In genomic region chr3:51408561-51409183, GRCm38 (mm10) we compare ENCODE assay signal across 8 mouse cellular contexts. TPM values are rescaled to one million over a fixed set of nuclear protein-coding genes. Genes with fewer than 3 reads are reported as not detected.
DNase-seq lines count a peak whose midpoint lies in the region; ATAC-seq and TF ChIP-seq lines count a peak whose summit lies in the region.

TSS of gene Ndufc1 (minus strand) at chr3:51408988.

- H3K9me3 ChIP-seq in G1E (replicated peaks), result no peaks in the 10 kb centered on the region
- no peaks in the 10 kb centered on the region for H3K9me3 ChIP-seq in forebrain, postnatal 0 days (ENCODE audit: low read length)
- no peaks in the 10 kb centered on the region for H3K9me3 ChIP-seq in lung, embryonic 15.5 days

- peak within 1 kb of the TSS; percentile 77 for H3K4me2 ChIP-seq in forebrain, postnatal 0 days (ENCODE audit: low read depth)
- H3K4me2 ChIP-seq in lung, embryonic 15.5 days, result peak within 1 kb of the TSS; percentile 70

- H3K36me3 ChIP-seq in G1E (replicated peaks), result peaks cover 42% of the 10 kb centered on the region
- H3K36me3 ChIP-seq in forebrain, postnatal 0 days (ENCODE audit: insufficient read depth), result peaks cover 1% of the 10 kb centered on the region
- H3K36me3 ChIP-seq in lung, embryonic 15.5 days, result peaks cover 13% of the 10 kb centered on the region; the same call in 1 of the 2 replicates

- peaks cover 26% of the 10 kb centered on the region for H3K4me1 ChIP-seq in G1E (ENCODE audit: insufficient read depth, low read depth, low read length)
- peaks cover 5% of the 10 kb centered on the region for H3K4me1 ChIP-seq in forebrain, postnatal 0 days (ENCODE audit: insufficient read depth)
- peaks cover 7% of the 10 kb centered on the region for H3K4me1 ChIP-seq in lung, embryonic 15.5 days

- peak within 1 kb of the TSS; percentile 90 for H3K9ac ChIP-seq in forebrain, postnatal 0 days
- peak within 1 kb of the TSS; percentile 78 for H3K9ac ChIP-seq in lung, embryonic 15.5 days

- TF ChIP-seq CTCF in G1E (IDR thresholded peaks at IDR 0.05; ENCODE audit: low read depth, low read length), result peak; percentile 94
- TF ChIP-seq CTCF in forebrain, postnatal 0 days (IDR thresholded peaks at IDR 0.05; ENCODE audit: low read depth), result peak; percentile 98

- peak within 1 kb of the TSS; percentile 95 for H3K4me3 ChIP-seq in G1E (ENCODE audit: low read depth, low read length)
- peak within 1 kb of the TSS; percentile 95 for H3K4me3 ChIP-seq in forebrain, postnatal 0 days (ENCODE audit: low read depth, low read length)
- H3K4me3 ChIP-seq in lung, embryonic 15.5 days, result peak within 1 kb of the TSS; percentile 66

- WGBS in forebrain, postnatal 0 days, result under 1% methylated on average over 40 of the region's 40 CpGs
- under 1% methylated on average over 40 of the region's 40 CpGs for WGBS in lung, embryonic 15.5 days

- peak; percentile 66 for ATAC-seq in G1E (ENCODE audit: extremely low read depth, insufficient number of reproducible peaks, low FRiP score, poor library complexity, severe bottlenecking)
- peak; percentile 96 for ATAC-seq in forebrain, postnatal 0 days
- peak; percentile 90 for ATAC-seq in lung, embryonic 15.5 days (ENCODE audit: borderline replicate concordance, extremely low read depth, low FRiP score, low TSS enrichment)

- peak; percentile 79 for DNase-seq in G1E (ENCODE audit: low spot score)
- DNase-seq in cerebellum, adult 18-20 months, result peak; percentile 95 to 100
- DNase-seq in forebrain, postnatal 0 days, result peak; percentile 97
- peak; percentile 99 for DNase-seq in heart, postnatal 4 days
- DNase-seq in layer of hippocampus, adult 8-10 months (ENCODE audit: low spot score in 2 of 2), result peak; percentile 88 to 98
- DNase-seq in ovary, adult 18-20 months (ENCODE audit: low spot score), result peak; percentile 88
- peak; percentile 95 for DNase-seq in thymus, postnatal 0 days (ENCODE audit: low spot score)

- peak within 1 kb of the TSS; percentile 91 for H3K27ac ChIP-seq in forebrain, postnatal 0 days (ENCODE audit: low read depth, low read length)
- peak within 1 kb of the TSS; percentile 85 for H3K27ac ChIP-seq in lung, embryonic 15.5 days

- no peaks in the 10 kb centered on the region for H3K27me3 ChIP-seq in G1E (ENCODE audit: insufficient read depth, low read length)
- H3K27me3 ChIP-seq in forebrain, postnatal 0 days (ENCODE audit: insufficient read depth, low read length), result no peaks in the 10 kb centered on the region
- H3K27me3 ChIP-seq in lung, embryonic 15.5 days, result no peaks in the 10 kb centered on the region

RNA-seq across cellular contexts. Expression of gene Ndufc1, which starts in this region (rescaled TPM):
- total RNA-seq in G1E (2014; fragmentation: Nextera tagmentation) (199 and 247 TPM in 2 replicates), G1E (2017) (106 and 114 TPM in 2 replicates)
- 16.7 and 38.6 TPM in 2 replicates for polyA plus RNA-seq in G1E (2012)
- total RNA-seq in forebrain, postnatal 0 days (2014; rRNA removed), result 78.2 and 186 TPM in 2 replicates
- 871 and 1,036 TPM in 2 replicates for polyA plus RNA-seq in forebrain, postnatal 0 days (2015; fragmentation: Nextera tagmentation; extraction: Ambion mirVana)
- 1,000 to 10,000 TPM; 1,091 to 1,121 TPM for total RNA-seq in heart, postnatal 4 days (2021)
- total RNA-seq in layer of hippocampus, adult 8-10 months (2022), result 100 to 1,000 TPM; 257 to 292 (median 267) TPM
- polyA plus RNA-seq in lung, embryonic 15.5 days (2015; fragmentation: Nextera tagmentation; extraction: Ambion mirVana), result 631 and 694 TPM in 2 replicates
- 835 and 844 TPM in 2 replicates for polyA plus RNA-seq in thymus, postnatal 0 days (2015; fragmentation: Nextera tagmentation; extraction: Ambion mirVana)

Comparison
In these comparisons a context has a peak if more than half of its experiments do, and no peak if none do; other contexts are left out.
1. Peak in every context shown above with its lines: DNase-seq, ATAC-seq, H3K4me3 ChIP-seq and H3K27ac ChIP-seq.
2. RNA of gene Ndufc1 (polyA plus RNA-seq): 871 to 1,036 TPM in forebrain, postnatal 0 days, 835 to 844 TPM in thymus, postnatal 0 days and 631 to 694 TPM in lung, embryonic 15.5 days; 16.7 to 38.6 TPM in G1E; every median in the first group is over 10 times any median in the second.